Mouse (Mus musculus) adrenal gland, postnatal 36 days (tissue): ENCODE measurements around the gene Nt5e. TPM values are rescaled to one million over a fixed set of nuclear protein-coding genes. Genes with fewer than 3 reads are reported as not detected.
"Not testable (repeated sequence)": the region's sequence is repeated elsewhere in the genome, so short reads cannot be mapped to it uniquely, and the experiment has no call there.

Experiments
- DNase-seq, 2 experiments: peaks; one replicate each; pipeline ENCODE4 v3.0.0; 2021; ENCODE audit warnings: mixed read lengths in 1 of 2
- long read RNA-seq, 2 experiments: library from polyadenylated mRNA; stranded (forward); transcript quantifications; one replicate each; pipeline ENCODE4 v2.0.0; 2021; ENCODE audit warnings: borderline sequencing depth in 2 of 2
- total RNA-seq, 2 experiments: library from RNA; stranded (reverse); gene quantifications; 2 replicates each; pipeline ENCODE4 v1.2.3; 2021

Nt5e gene
- total RNA-seq = 10 to 100 TPM; 13.3 to 14.3 TPM
- long read RNA-seq, experiment 1, partial matches to known transcripts = 1 of 6 reads
- long read RNA-seq, experiment 1, other reads (novel, unspliced or antisense) = 1 of 6 reads
- long read RNA-seq, experiment 2, partial matches to known transcripts = 1 of 4 reads
- long read RNA-seq, experiment 2, other reads (novel, unspliced or antisense) = 0 of 4 reads

DNA sequence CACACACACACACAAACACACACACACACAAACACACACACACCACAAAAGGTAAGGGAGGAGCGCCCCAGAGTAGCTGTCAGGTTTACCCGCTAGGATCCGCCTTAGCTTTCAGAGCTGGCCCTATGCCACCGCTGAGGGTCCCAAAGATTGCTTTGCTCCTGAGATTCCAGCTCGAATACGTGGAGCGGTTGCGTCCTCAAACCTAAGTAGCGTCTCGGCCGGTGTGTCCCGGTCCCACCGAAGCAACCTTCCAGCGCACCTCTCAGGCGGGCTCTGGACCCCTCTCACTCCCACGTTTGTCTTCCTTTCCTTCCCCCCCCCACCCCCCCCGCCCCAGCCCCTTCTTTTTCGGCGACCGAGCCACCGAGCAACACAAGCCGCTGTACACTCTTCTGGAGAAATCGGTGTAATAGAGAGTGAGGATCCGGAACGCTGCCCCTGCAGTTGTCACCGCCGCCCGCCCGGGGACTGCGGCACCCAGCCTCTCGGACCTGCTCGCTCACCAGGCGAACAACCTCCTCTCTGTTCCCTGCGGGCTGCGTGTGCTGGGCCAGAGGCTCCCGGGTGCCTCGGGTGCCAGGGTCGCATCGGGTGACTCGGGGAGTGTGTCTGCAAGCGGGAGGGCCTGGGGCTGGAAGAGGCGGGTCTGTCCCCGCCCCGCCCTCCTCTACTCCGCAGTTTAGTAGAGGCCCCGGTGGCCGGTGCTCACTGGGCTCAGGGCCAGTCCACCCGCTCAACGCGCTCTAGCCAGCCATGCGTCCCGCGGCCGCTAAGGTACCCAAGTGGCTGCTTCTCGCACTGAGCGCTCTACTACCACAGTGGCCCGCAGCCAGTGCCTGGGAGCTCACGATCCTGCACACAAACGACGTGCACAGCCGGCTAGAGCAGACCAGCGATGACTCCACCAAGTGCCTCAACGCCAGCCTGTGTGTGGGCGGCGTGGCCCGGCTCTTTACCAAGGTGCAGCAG, at the start of gene Nt5e:
Gene Nt5e (plus strand): TSS at position 268 of the 972 bp plus-strand sequence.
- DNase-seq = peak; percentile 81 to 86

DNA sequence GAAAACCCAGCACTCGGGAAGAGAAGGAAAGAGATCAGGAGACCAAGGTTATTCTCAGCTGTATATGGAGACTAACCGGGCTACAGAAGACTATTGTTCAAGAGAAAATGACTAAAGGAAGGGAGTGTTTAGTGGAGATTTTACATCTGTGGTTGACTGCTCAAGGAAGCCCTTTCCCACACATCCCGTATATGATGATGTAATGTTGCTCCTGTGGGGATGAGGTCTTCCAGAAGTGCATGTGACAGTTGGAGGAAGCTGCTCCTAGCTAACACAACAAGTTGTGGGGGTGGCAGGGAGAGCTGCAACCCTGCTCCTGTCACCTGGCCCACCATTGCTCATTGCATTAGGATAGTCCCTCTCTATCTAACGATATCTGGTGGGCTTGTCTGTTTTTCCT, 49.4 kb upstream of the Nt5e start:
- DNase-seq = no peak

DNA sequence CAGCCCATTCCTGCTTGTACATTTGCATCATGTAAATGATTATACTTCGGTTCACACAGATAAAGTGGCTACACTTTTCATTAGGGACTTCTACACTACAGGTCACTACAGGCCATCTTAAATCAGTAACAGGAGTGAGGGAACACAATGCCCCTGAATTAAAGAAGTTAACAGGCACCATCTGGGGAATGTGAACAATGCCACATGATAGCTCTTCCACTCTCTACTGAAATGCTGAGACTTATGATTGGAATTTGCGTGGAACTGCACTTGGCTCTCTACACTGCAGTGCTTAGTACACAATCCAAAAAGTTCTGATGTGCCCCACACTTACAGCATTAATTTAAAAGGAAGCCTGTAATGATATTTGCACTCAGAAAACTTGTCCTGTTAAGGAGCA, 47.3 kb upstream of the Nt5e start:
- no peak for DNase-seq

DNA sequence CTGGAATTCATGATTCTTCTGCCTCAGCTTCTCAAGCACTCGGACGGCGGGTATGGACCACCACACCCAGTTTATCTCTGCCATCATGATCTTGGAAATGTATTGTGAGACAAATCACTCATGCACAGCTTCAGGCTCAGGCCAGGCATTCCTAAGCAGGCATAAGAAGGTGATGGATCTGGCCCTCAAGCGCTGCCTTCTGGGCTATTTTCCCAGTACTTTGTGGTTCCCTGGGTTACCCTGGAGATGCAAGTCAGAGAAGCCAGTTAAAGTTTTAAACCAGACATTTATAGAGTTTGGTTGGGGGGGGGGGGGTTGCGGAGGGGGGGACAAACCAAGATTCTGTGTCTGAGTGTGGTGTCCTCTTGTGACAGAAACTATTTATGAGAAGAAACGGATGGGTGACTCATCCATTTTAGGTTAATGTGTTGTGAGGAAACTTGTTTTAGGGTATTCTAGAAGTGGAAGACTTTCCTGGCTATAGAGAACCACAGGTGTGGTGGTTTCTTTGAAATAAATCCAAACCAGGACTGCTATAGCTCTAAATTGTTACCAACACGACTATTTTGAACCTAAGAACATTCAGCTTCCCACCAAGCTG, 37.3 kb upstream of the Nt5e start:
- no peak for DNase-seq

DNA sequence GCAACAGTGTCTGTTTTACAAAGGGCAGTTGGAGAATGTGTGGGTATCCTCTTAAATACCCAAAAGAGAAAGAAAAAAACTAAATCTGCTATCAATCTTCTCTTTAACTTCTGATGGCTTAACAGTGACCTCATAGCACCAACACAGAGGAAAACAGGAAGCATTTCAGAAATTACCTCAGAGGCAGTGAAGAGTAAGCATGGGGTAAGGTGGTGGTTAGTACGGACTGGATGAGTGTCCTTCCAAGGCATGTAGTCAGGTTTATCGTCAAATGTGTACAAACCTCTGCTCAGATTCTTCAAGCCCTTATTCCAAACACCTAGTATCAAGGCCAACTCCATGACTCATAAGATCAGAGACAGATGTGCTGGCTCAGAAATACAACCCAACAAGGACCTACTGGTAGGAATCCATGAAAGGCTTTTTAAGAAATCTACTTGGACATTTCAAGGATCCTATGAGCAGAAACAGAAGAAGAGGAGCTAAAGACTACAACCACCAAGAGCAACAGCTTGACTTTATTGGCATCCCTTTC, 34.1 kb upstream of the Nt5e start:
- DNase-seq = no peak

DNA sequence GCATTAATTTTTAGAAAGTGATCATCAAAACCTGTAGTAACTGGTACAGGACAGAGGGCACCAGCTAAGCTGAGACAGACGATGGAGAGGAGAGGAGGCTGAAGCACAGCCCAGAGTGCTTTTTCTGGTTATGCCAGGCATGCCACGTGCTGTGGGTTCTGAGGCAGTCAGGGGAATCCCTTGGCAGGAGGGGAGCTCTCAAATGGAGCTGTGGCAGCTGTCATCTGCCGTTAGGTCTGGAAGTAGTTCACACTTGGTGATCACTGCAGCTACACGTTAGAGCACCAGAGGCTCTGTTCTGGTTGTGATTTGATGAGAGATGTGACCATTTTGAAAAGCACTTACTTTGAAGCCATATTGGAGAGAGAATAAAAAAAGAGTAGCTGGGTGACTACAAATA, 31.2 kb upstream of the Nt5e start:
- DNase-seq = no peak

DNA sequence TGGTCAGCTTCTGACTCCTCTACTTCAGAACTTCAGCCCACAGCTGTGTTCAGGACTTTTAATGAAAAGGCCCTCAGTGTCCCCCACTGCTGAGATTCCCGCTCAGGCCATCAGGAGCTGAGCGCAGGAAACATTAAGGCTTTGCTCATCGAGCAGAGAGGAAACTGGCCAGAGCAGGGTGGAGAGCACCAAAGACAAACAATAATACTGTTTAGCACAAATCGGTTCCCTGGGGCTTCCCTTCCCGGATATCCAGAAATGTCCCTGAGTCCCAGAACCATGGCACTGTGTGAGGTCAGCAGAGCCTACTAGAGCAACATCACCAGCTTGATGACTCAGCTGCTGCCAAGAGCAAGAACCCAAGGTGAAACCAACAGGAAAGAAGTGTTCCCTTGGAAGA, 30.7 kb upstream of the Nt5e start:
- peak; percentile 25 to 28 for DNase-seq

DNA sequence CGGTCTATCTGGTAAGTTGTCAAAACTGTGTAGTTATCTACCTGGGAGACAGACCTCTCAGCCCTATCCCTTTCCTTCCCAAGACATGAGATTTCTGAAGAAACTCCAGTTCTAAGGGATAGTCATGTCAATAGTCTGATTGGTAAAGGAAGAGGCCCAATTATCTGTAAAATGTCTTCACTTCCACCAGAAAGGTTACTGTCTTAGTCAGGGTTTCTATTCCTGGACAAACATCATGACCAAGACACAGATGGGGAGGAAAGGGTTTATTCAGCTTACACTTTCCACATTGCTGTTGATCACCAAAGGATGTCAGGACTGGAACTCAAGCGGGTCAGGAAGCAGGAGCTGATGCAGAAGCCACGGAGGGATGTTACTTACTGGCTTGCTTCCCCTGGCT, 29.8 kb upstream of the Nt5e start:
- DNase-seq = not testable (repeated sequence)

DNA sequence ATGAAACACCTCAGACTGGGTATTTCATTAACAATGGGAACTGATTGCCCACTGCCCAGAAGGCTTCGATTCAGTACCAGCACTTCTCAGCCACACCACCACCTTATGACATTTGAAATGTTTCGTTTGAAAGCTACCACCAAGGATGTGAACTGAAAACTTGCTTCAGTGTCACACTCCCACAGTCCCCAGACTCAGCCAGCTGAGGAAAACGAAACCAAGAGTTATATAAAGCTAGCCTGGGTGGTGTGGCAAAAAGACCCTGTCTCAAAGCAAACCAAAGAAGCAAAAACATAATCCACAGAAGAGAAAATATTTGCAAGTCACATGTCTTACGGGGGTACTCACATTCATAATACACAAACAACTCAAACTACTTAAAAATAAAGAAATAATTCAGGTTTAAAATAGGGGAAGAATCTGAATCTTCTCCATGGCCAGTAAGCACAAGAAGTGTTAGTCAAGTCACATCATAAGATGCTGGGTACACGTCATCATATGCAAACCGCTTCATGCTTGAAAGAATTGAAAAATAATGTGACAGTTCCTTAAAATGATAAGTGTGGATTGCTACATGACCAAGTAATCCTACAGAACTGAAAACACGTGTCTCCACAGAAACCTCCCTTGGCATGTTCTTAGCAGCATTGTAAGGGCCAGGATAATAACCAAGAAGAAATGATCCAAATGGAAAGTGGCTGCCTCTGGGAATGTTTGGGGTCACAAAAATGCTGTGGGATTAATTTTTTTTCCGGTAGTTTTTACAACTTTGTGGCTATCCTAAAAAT, 28.9 kb upstream of the Nt5e start:
- DNase-seq = no peak

DNA sequence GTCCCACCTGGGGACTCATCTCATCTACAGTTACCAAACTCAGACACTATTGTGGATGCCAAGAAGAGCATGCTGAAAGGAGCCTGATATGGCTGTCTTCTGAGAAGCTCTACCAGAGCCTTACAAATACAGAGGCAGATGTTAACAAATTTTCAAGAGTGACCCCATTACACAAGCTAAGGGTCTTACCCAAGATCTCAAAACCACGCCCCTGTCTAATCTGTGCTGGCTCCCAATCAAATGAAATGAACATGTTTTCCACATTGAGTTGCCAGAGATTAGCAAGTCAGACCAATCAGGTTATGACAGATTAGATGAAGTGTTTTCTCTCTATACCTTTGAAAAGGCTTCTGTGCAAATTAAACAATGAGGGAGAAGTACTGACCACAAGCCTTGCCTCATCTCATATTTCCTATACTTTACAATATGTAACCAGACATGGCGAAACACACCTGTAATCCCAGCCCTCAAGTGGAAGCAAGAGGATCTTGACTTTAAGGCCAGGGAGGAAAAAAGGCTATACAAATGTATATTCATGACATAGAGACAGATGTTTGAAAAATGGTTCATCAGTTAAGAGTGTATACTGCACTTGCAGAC, 19.9 kb upstream of the Nt5e start:
- no peak for DNase-seq

DNA sequence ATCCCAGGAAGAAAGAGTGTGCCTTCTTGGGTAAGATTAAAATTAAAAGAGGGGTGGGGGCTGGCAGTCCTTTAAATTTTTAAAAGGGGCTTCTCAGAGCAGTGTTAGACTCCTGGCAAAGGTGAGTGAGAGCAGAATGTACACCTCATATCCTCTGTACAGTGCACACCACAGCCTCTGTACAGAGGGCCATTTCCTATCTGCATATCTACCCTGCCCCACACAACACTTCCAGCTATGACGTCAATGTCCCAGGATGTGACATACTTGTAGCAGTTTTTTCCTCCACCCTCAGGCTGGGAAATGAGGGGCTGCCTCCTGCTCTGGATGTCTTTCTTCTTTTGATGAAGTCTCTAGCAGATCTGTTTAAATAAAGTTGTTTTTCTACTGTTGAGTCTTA, 17.9 kb upstream of the Nt5e start:
- DNase-seq = no peak

DNA sequence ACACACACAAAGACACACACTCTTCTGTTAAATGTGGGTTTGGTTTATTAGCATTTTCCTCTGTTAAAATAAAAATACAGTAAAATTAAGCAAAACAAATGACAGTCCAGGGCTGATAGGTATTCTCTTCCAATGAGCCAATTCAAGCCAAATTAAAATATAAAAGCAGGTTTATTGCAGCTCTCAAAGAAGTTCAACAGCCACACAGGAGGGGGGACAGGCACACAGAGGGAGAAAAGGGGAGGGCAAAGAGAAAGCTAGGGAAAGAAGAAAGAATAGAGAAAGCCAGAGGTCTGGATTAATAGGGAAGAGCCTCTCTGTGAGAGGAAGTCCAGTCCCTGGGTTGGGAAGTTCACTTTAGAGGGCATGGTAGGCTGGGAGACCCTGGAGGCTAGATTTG, 7.8 kb upstream of the Nt5e start:
- DNase-seq = no peak

DNA sequence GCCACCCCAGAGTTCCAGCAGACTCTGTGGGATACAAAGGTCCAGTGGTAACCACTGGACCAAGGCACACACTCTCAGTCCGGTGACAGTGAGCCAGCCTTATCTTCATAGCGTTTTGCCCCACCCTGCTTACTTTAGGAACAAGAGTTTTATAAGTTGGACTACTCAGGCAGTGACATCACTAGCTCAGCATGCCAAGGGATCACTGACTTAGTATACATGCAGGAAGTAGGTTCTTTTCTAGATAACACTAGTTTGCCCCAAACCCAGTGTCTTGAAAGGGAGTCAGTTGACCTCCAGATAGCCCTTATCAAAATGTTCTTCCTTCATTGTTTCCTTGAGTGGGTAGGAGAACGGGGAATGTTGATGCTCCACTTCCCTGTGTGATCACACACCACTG, 2.4 kb upstream of the Nt5e start:
- no peak for DNase-seq

DNA sequence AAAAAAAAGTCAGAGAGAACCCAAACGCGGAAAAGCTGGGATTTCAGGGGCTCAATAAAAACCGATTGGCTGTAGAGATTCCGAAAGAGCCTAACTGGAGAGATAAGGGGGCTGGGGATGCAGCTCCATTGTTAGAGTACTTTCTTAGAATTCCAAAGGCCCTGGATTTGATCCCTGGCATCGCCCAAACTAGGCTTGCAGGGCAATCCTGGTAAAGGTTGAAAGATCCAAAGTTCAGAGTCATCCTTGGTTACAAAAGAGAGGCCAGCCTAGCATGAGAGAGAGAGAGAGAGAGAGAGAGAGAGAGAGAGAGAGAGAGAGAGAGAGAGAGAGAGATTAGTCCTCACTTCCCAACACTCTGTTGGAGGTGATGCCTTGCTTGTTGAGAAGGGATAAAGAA, 1.7 kb downstream of the Nt5e start:
- DNase-seq = no peak

DNA sequence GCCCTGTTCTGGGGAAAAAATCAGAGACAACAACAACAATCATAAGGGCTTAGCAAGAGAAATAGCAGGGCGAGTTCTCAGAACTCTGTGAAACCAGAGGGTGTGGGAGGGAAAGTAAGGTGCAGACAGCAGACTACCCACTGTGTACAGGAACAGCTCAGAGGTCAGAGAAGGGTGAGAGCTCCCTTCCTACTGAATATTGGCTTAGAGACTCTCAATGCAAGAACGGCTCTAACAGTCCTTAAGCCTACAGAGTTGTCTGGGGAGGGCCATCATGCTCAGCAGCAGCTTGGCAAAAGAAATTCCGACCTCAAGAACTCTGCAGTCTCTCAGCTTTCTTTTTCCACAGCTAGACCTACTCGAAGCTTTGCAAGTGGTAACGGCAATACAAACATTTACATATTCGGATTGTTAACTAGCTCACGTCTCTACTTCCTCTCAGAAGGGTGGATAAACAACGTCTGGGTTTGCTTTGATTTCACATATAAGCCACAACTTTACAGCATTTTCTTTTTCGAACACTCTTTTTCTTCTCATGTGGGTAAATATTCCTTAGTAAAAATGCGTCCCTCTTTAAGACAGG, 2.3 kb downstream of the Nt5e start:
- DNase-seq = no peak

DNA sequence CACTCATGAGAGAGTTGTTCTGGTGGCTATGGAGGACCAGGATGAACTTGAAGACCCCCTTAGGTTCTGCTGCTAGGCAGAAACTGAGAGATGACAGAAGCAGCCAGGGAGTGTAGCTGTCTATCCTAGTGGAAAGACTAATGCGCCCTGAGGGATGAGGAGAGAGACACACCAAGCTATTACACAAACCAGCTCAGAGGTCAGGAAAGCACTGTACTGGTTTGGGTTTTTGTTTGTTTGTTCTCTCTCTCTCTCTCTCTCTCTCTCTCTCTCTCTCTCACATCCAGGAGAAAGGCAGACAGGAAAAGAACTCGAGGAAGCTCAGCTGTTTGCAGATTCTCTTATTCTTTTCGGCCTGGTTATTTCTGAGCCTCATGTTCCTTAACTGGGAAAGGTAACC, 3.3 kb downstream of the Nt5e start:
- no peak for DNase-seq

DNA sequence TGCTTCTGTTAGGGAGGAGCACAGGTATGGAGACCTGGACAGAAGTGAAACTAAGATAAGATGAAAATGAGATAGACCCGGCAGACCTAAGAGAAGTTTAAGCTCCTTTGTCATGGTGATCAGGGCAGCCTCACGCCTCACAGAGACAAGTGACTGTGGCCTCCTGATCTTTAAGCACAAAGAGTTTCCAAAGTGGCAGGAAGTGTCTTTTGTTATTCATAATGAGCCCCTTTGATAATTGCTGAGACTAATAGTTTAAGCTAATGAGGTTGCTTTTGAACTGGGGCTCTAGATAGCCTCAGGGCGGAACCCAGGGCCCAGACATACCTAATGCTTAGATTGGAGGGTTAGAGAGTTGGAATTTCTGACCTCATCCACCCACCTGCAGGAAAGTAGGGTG, 5.5 kb downstream of the Nt5e start:
- DNase-seq = no peak

DNA sequence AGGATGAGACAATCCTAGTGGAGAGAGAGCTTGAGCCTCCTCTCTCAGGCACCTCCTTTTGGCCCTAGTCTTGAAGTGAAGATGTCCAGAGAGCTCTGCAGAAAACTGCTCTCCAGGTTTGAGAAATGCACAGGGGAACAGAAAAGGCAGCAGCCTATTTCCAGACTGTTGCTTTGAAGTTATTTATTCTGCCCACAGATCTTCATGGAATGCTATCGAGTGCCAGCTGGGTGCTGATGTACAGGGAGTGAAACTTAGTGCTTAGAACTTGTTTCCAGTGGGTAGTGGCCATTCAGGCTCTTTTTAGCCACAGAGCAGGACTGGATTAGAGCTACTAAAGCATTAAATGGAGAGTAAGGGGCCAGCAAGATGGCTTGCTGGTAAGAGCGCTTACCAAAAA, 8.8 kb downstream of the Nt5e start:
- no peak for DNase-seq

DNA sequence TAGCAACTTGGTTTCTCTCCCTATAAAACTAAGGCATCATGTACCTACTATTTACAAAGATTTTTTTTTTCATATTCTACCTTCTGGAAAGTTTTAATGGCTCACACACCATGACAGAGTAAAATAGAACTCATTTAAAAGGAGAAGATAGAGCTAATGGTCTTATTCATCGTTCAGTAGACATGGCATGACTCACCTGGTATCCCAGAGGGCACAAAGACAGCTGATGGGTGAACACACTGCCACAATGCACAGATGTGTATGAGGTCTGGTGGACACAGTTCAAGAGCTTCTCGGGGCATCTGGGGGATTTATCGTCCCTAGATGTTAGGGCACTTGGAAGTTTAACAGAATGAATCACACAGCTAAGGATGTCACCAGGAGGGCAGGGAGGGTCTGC, 13.8 kb downstream of the Nt5e start:
- no peak for DNase-seq

DNA sequence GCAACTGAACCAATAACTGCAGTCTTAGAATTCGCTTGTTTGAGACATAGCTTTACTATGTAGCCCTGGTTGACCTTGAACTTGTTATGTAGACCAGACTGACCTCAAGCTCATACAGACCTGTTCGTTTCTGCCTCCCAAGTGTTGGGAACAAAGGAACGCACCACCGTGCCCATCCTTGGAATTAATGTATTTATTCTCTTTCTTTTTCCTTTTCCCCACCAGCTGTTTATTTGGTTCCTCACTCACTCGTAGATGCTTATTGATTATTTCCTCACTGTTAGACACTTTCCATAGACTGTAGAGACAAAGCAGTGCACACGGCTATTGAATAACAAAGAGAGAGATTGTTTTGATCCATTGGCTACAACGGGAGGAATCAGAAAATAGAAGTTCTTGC, 15.2 kb downstream of the Nt5e start:
- DNase-seq = no peak

DNA sequence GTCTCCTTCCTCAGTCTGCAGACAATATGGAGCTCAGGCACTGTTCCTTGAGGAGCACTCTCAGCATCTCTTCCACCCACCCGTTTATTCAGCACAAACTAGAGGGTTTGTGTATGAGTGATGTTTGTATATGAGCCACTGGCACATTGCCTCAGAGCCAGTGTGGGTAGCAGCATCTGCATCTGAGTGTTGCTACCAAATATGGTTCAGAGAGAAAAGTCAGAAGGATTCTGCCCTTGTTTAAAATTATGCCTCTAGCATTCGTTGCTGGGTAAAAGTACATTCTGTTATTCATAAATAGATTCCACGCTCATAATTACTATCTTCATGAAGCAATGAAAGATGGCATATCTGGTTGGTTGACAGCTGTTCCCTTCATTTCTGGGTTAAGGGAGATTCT, 15.7 kb downstream of the Nt5e start:
- DNase-seq = no peak

DNA sequence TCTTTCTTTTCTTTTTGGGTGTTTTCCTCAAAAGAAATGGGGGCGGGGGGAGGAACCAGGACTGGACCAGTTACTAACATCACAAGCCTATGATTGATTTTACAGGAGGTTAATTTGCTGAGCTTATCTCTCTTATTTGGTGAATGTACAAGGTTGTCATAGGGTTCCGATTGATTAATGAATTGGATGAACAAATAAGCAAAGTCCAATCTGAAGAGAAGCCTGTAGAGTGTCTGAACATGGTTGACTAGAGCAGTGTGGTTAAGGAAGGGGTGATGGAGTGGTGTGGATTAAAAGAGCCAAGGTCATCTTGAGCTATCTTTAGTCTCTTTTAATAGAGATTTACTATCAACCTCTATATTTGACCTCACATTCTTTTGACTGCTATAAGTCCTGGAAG, 17.4 kb downstream of the Nt5e start:
- no peak for DNase-seq
